Mouse (Mus musculus) thymus, adult 2 months (tissue): ENCODE results near the gene 1700013F07Rik. TPM values are rescaled to one million over a fixed set of nuclear protein-coding genes. Genes with fewer than 3 reads are reported as not detected.
"Not testable (repeated sequence)": the region's sequence is repeated elsewhere in the genome, so short reads cannot be mapped to it uniquely, and the experiment has no call there.

Experiments
- DNase-seq: peaks from one replicate; pipeline ENCODE4 v3.0.0; 2021
- H3K27ac ChIP-seq: fragments of 200-500 bp; 2 replicates; pipeline ENCODE4 v1.5.1; 2012; ENCODE audit warnings: low read length, control low read depth; ENCODE audit not compliant: control insufficient read depth, insufficient read depth
- H3K27me3 ChIP-seq: fragments of 200-500 bp; 2 replicates; pipeline ENCODE4 v1.6.1; 2012; ENCODE audit warnings: mild to moderate bottlenecking, low read length, moderate library complexity, mixed read lengths; ENCODE audit not compliant: control insufficient read depth, insufficient read depth
- H3K36me3 ChIP-seq: fragments of 200-500 bp; 2 replicates; pipeline ENCODE4 v1.6.1; 2012; ENCODE audit warnings: mild to moderate bottlenecking, low read length, moderate library complexity; ENCODE audit not compliant: control insufficient read depth, insufficient read depth
- H3K4me1 ChIP-seq: fragments of 200-500 bp; replicated peaks from 2 replicates; pipeline ENCODE4 v1.6.1; 2012; ENCODE audit warnings: low read length; ENCODE audit not compliant: control insufficient read depth, insufficient read depth
- H3K4me3 ChIP-seq: fragments of 200-500 bp; 2 replicates; pipeline ENCODE4 v1.5.1; 2012; ENCODE audit warnings: mild to moderate bottlenecking, low read length, control low read depth, moderate library complexity; ENCODE audit not compliant: control insufficient read depth, insufficient read depth
- CTCF ChIP-seq: fragments of 200-500 bp; IDR thresholded peaks from 2 replicates; pipeline ENCODE4 v1.5.1; 2012; ENCODE audit warnings: mild to moderate bottlenecking, control low read depth, low read length, moderate library complexity, borderline replicate concordance; ENCODE audit not compliant: control insufficient read depth, poor library complexity, insufficient read depth; ENCODE audit errors: extremely low read depth
- POLR2A ChIP-seq: fragments of 200-500 bp; IDR thresholded peaks from 2 replicates; pipeline ENCODE4 v1.6.1; 2012; ENCODE audit warnings: mild to moderate bottlenecking, low read length, control low read depth, moderate library complexity; ENCODE audit not compliant: control insufficient read depth, poor library complexity, insufficient read depth; ENCODE audit errors: extremely low read depth
- WGBS: fragments of 180-500 bp; shearing (Covaris S2); methylation state at CpG from one replicate; pipeline ENCODE4 v1.1.7; 2018; 5-methylcytosine and 5-hydroxymethylcytosine counted together
- polyA plus RNA-seq: library from polyadenylated mRNA; depleted of rRNA; stranded (reverse); fragments of >200 nt; gene quantifications from 2 replicates; pipeline ENCODE4 v1.2.3, GENCODE M21; 2012

Gene 1700013F07Rik
- polyA plus RNA-seq, 1 experiment: 0.16 TPM

GRCm38 (mm10) chr3:108563309-108563708 lies 29.4 kb downstream of the 1700013F07Rik start:
- H3K4me3 ChIP-seq: no peak overlapping the region
- H3K27ac ChIP-seq: peak overlapping the region; percentile 90
- H3K27me3 ChIP-seq: no peaks in the 10 kb centered on the region
- TF ChIP-seq POLR2A (no peak), CTCF (no peak)
- peak; percentile 82 for DNase-seq
- H3K36me3 ChIP-seq: peaks cover 11% of the 10 kb centered on the region
- peaks cover 2% of the 10 kb centered on the region; the same call in 1 of the 2 replicates for H3K4me1 ChIP-seq
- WGBS: 2% methylated on average over 4 of the region's 4 CpGs

- Histone ChIP-seq H3K27me3 (no peaks in the 10 kb centered on the region), H3K4me1 (peaks cover 4% of the 10 kb centered on the region), H3K4me3 (no peak overlapping the region), H3K27ac (no peak overlapping the region), H3K36me3 (no peaks in the 10 kb centered on the region)
- 80% methylated on average over 15 of the region's 15 CpGs for WGBS
- DNase-seq: no peak
- TF ChIP-seq POLR2A: no peak
- no peak for TF ChIP-seq CTCF
These were observed 34.3 kb downstream of the 1700013F07Rik start for GRCm38 (mm10) chr3:108567990-108568877.

GRCm38 (mm10) chr3:108569636-108570035 lies 35.7 kb downstream of the 1700013F07Rik start:
- not testable (repeated sequence) for H3K4me1 ChIP-seq, H3K27me3 ChIP-seq, DNase-seq, H3K36me3 ChIP-seq, H3K27ac ChIP-seq, H3K4me3 ChIP-seq
- 55% methylated on average over 3 of the region's 3 CpGs for WGBS

GRCm38 (mm10) chr3:108570813-108571212 lies 36.9 kb downstream of the 1700013F07Rik start:
- 85% methylated on average over 14 of the region's 14 CpGs for WGBS
- no peak overlapping the region for H3K4me3 ChIP-seq
- TF ChIP-seq POLR2A (no peak), CTCF (no peak)

GRCm38 (mm10) chr3:108571443-108572294 lies 37.7 kb downstream of the 1700013F07Rik start, which contains the start of gene Taf13:
Gene Taf13, plus strand, starts transcription at chr3:108571698.
- Histone ChIP-seq H3K36me3 (no peaks in the 10 kb centered on the region), H3K27me3 (no peaks in the 10 kb centered on the region), H3K4me3 (peak within 1 kb of the TSS; percentile 65), H3K27ac (no peak within 1 kb of the TSS), H3K4me1 (peaks cover 4% of the 10 kb centered on the region)
- 0 out of 2 replicates have a peak, but pooled peaks have one; percentile 41 for TF ChIP-seq CTCF
- TF ChIP-seq POLR2A: peak; percentile 100
- under 1% methylated on average over 42 of the region's 42 CpGs for WGBS
- peak; percentile 97 for DNase-seq

More at GRCm38 (mm10) chr3:108570813-108571212, 36.9 kb downstream of the 1700013F07Rik start:
- H3K36me3 ChIP-seq: no peaks in the 10 kb centered on the region
- no peak for DNase-seq
- no peaks in the 10 kb centered on the region for H3K27me3 ChIP-seq
- H3K4me1 ChIP-seq: peaks cover 4% of the 10 kb centered on the region
- no peak overlapping the region for H3K27ac ChIP-seq

- no peaks in the 10 kb centered on the region for H3K27me3 ChIP-seq
- no peaks in the 10 kb centered on the region for H3K36me3 ChIP-seq
- no peak for DNase-seq
- 37% methylated on average over 18 of the region's 18 CpGs for WGBS
- H3K4me1 ChIP-seq: peaks cover 4% of the 10 kb centered on the region
- H3K4me3 ChIP-seq: peak overlapping the region; percentile 24
- TF ChIP-seq CTCF (no peak), POLR2A (no peak)
- H3K27ac ChIP-seq: no peak overlapping the region
These were observed 38.5 kb downstream of the 1700013F07Rik start for GRCm38 (mm10) chr3:108572309-108573010.
